Mouse (Mus musculus) kidney, embryonic 15.5 days (tissue): ENCODE data around the gene Siae. TPM values are rescaled to one million over a fixed set of nuclear protein-coding genes. Genes with fewer than 3 reads are reported as not detected.

ENCODE experiments used
- ATAC-seq: fragments of 200-750 bp; cut with Nextera tagmentation; replicated peaks from 2 replicates; pipeline ENCODE4 v1.8.0; 2017; ENCODE audit warnings: moderate TSS enrichment; ENCODE audit not compliant: low FRiP score
- H3K27ac ChIP-seq: fragments of 300-500 bp; sonication (generic); 2 replicates; pipeline ENCODE4 v1.5.1; 2015; ENCODE audit warnings: mild to moderate bottlenecking, inconsistent platforms
- H3K27me3 ChIP-seq: fragments of 300-500 bp; sonication (generic); 2 replicates; pipeline ENCODE4 v1.6.1; 2015; ENCODE audit warnings: inconsistent platforms
- H3K36me3 ChIP-seq: fragments of 300-500 bp; sonication (generic); 2 replicates; pipeline ENCODE4 v1.6.1; 2015; ENCODE audit warnings: inconsistent platforms
- H3K4me1 ChIP-seq: fragments of 300-500 bp; sonication (generic); 2 replicates; pipeline ENCODE4 v1.6.1; 2015; ENCODE audit warnings: inconsistent platforms
- H3K4me2 ChIP-seq: fragments of 300-500 bp; sonication (generic); 2 replicates; pipeline ENCODE4 v1.6.1; 2015; ENCODE audit warnings: moderate library complexity, mild to moderate bottlenecking, inconsistent platforms
- H3K4me3 ChIP-seq: fragments of 300-500 bp; sonication (generic); replicated peaks from 2 replicates; pipeline ENCODE4 v1.5.1; 2015; ENCODE audit warnings: mild to moderate bottlenecking, inconsistent platforms
- H3K9ac ChIP-seq: fragments of 300-500 bp; sonication (generic); 2 replicates; pipeline ENCODE4 v1.6.1; 2015; ENCODE audit warnings: mild to moderate bottlenecking, inconsistent platforms
- H3K9me3 ChIP-seq: fragments of 300-500 bp; sonication (generic); replicated peaks from 2 replicates; pipeline ENCODE4 v1.6.1; 2016; ENCODE audit warnings: inconsistent platforms
- WGBS: fragments of 180-500 bp; shearing (Covaris S2); methylation state at CpG from one replicate; pipeline ENCODE4 v1.1.7; 2015; ENCODE audit warnings: mixed read lengths; 5-methylcytosine and 5-hydroxymethylcytosine counted together
- polyA plus RNA-seq: library from polyadenylated mRNA; unstranded; fragments of >200 nt; fragmentation: Nextera tagmentation; extraction: Ambion mirVana; gene quantifications from 2 replicates; pipeline ENCODE4 v1.2.1, GENCODE M21; 2015

The Siae gene
- polyA plus RNA-seq, 1 experiment from 2014 or later: 9.5 TPM

GRCm38 (mm10) chr9:37636800-37637542, 81.5 kb downstream of the Siae start:
- H3K9ac ChIP-seq: no peak overlapping the region
- ATAC-seq: no peak
- 43% methylated on average over 6 of the region's 6 CpGs for WGBS
- no peak overlapping the region for H3K27ac ChIP-seq
- H3K4me1 ChIP-seq: no peaks in the 10 kb centered on the region
- H3K4me3 ChIP-seq: no peak overlapping the region
- H3K4me2 ChIP-seq: no peak overlapping the region
- H3K9me3 ChIP-seq: no peaks in the 10 kb centered on the region
- H3K27me3 ChIP-seq: no peaks in the 10 kb centered on the region
- no peaks in the 10 kb centered on the region for H3K36me3 ChIP-seq

GRCm38 (mm10) chr9:37638721-37639120, 83.2 kb downstream of the Siae start:
- Histone ChIP-seq H3K9ac (no peak overlapping the region), H3K4me3 (no peak overlapping the region), H3K27me3 (no peaks in the 10 kb centered on the region), H3K27ac (no peak overlapping the region), H3K9me3 (no peaks in the 10 kb centered on the region), H3K4me2 (no peak overlapping the region), H3K36me3 (no peaks in the 10 kb centered on the region), H3K4me1 (no peaks in the 10 kb centered on the region)
- WGBS: 90% methylated on average over 3 of the region's 3 CpGs
- no peak for ATAC-seq

GRCm38 (mm10) chr9:37646246-37646645, 90.7 kb downstream of the Siae start:
- 81% methylated on average over 3 of the region's 3 CpGs for WGBS
- Histone ChIP-seq H3K36me3 (peaks cover 47% of the 10 kb centered on the region), H3K27ac (no peak overlapping the region)

GRCm38 (mm10) chr9:37650639-37651038, 95.1 kb downstream of the Siae start:
- Histone ChIP-seq H3K4me2 (no peak overlapping the region), H3K36me3 (peaks cover 82% of the 10 kb centered on the region), H3K4me3 (no peak overlapping the region), H3K9ac (no peak overlapping the region), H3K4me1 (peaks cover 5% of the 10 kb centered on the region), H3K27me3 (no peaks in the 10 kb centered on the region), H3K27ac (no peak overlapping the region), H3K9me3 (no peaks in the 10 kb centered on the region)
- ATAC-seq: no peak
- 94% methylated on average over 5 of the region's 5 CpGs for WGBS

More at GRCm38 (mm10) chr9:37646246-37646645, 90.7 kb downstream of the Siae start:
- Histone ChIP-seq H3K4me2 (no peak overlapping the region), H3K27me3 (no peaks in the 10 kb centered on the region), H3K4me1 (no peaks in the 10 kb centered on the region), H3K9me3 (no peaks in the 10 kb centered on the region), H3K4me3 (no peak overlapping the region), H3K9ac (no peak overlapping the region)
- no peak for ATAC-seq

- WGBS: 93% methylated on average over 5 of the region's 5 CpGs
- Histone ChIP-seq H3K27ac (no peak overlapping the region), H3K9me3 (no peaks in the 10 kb centered on the region), H3K4me1 (peaks cover 10% of the 10 kb centered on the region), H3K4me2 (no peak overlapping the region), H3K9ac (no peak overlapping the region), H3K4me3 (no peak overlapping the region), H3K27me3 (no peaks in the 10 kb centered on the region), H3K36me3 (peaks cover 59% of the 10 kb centered on the region)
- no peak for ATAC-seq
Observed at GRCm38 (mm10) chr9:37653836-37654235, 98.3 kb downstream of the Siae start.

GRCm38 (mm10) chr9:37655961-37656360, 100.5 kb downstream of the Siae start:
- no peaks in the 10 kb centered on the region for H3K27me3 ChIP-seq
- ATAC-seq: no peak
- peaks cover 10% of the 10 kb centered on the region for H3K4me1 ChIP-seq
- no peak overlapping the region for H3K9ac ChIP-seq
- whole genome bisulfite sequencing: 65% methylated on average over 8 of the region's 8 CpGs
- peak overlapping the region; percentile 81 for H3K4me3 ChIP-seq
- H3K9me3 ChIP-seq: no peaks in the 10 kb centered on the region
- H3K27ac ChIP-seq: peak overlapping the region; percentile 95; the same call in 1 of the 2 replicates
- peaks cover 37% of the 10 kb centered on the region for H3K36me3 ChIP-seq
- peak overlapping the region; percentile 75 for H3K4me2 ChIP-seq

GRCm38 (mm10) chr9:37656439-37656881, 101.0 kb downstream of the Siae start:
- Histone ChIP-seq H3K4me3 (peak overlapping the region; percentile 81), H3K36me3 (peaks cover 32% of the 10 kb centered on the region), H3K9ac (peak overlapping the region; percentile 73), H3K27me3 (no peaks in the 10 kb centered on the region), H3K4me1 (peaks cover 10% of the 10 kb centered on the region), H3K4me2 (peak overlapping the region; percentile 75), H3K9me3 (no peaks in the 10 kb centered on the region), H3K27ac (peak overlapping the region; percentile 95)
- under 1% methylated on average over 10 of the region's 10 CpGs for WGBS
- ATAC-seq: peak; percentile 12

- H3K27ac ChIP-seq: peak within 1 kb of the TSS; percentile 95
- WGBS: under 1% methylated on average over 36 of the region's 36 CpGs
- H3K36me3 ChIP-seq: peaks cover 29% of the 10 kb centered on the region
- H3K4me3 ChIP-seq: peak within 1 kb of the TSS; percentile 81
- no peaks in the 10 kb centered on the region for H3K9me3 ChIP-seq
- H3K27me3 ChIP-seq: no peaks in the 10 kb centered on the region
- peak within 1 kb of the TSS; percentile 75 for H3K4me2 ChIP-seq
- peaks cover 10% of the 10 kb centered on the region for H3K4me1 ChIP-seq
- H3K9ac ChIP-seq: peak within 1 kb of the TSS; percentile 73
- ATAC-seq: peak; percentile 96
Observed at GRCm38 (mm10) chr9:37656931-37657481, 101.5 kb downstream of the Siae start, which contains the start of gene Tbrg1. Tbrg1 (minus strand) TSS chr9:37657312.

GRCm38 (mm10) chr9:37659413-37659812, 103.9 kb downstream of the Siae start:
- H3K9me3 ChIP-seq: no peaks in the 10 kb centered on the region
- H3K9ac ChIP-seq: no peak overlapping the region
- ATAC-seq: no peak
- H3K36me3 ChIP-seq: peaks cover 5% of the 10 kb centered on the region
- 86% methylated on average over 6 of the region's 6 CpGs for WGBS
- H3K4me1 ChIP-seq: peaks cover 10% of the 10 kb centered on the region
- H3K27ac ChIP-seq: no peak overlapping the region
- H3K4me3 ChIP-seq: no peak overlapping the region
- H3K4me2 ChIP-seq: no peak overlapping the region
- no peaks in the 10 kb centered on the region for H3K27me3 ChIP-seq

- H3K9me3 ChIP-seq: no peaks in the 10 kb centered on the region
- H3K27ac ChIP-seq: no peak overlapping the region
- no peak for ATAC-seq
- H3K4me3 ChIP-seq: no peak overlapping the region
- no peak overlapping the region for H3K4me2 ChIP-seq
- no peaks in the 10 kb centered on the region for H3K27me3 ChIP-seq
- 84% methylated on average over 1 of the region's 1 CpGs for WGBS
- no peak overlapping the region for H3K9ac ChIP-seq
- H3K36me3 ChIP-seq: no peaks in the 10 kb centered on the region
- H3K4me1 ChIP-seq: no peaks in the 10 kb centered on the region
Observed at GRCm38 (mm10) chr9:37663210-37663609, 107.7 kb downstream of the Siae start.

- Histone ChIP-seq H3K9ac (no peak overlapping the region), H3K9me3 (no peaks in the 10 kb centered on the region), H3K27me3 (no peaks in the 10 kb centered on the region), H3K4me3 (no peak overlapping the region), H3K27ac (no peak overlapping the region), H3K4me2 (no peak overlapping the region), H3K36me3 (no peaks in the 10 kb centered on the region), H3K4me1 (no peaks in the 10 kb centered on the region)
- 73% methylated on average over 2 of the region's 2 CpGs for WGBS
- no peak for ATAC-seq
Observed at GRCm38 (mm10) chr9:37664604-37665003, 109.1 kb downstream of the Siae start.

- H3K4me2 ChIP-seq: no peak overlapping the region
- WGBS: 73% methylated on average over 7 of the region's 7 CpGs
- no peaks in the 10 kb centered on the region for H3K4me1 ChIP-seq
- no peak overlapping the region for H3K9ac ChIP-seq
- H3K9me3 ChIP-seq: no peaks in the 10 kb centered on the region
- H3K27ac ChIP-seq: no peak overlapping the region
- H3K27me3 ChIP-seq: no peaks in the 10 kb centered on the region
- no peaks in the 10 kb centered on the region for H3K36me3 ChIP-seq
- no peak for ATAC-seq
- no peak overlapping the region for H3K4me3 ChIP-seq
Observed at GRCm38 (mm10) chr9:37666045-37666444, 110.5 kb downstream of the Siae start.
